Mouse (Mus musculus) ES-E14 (cell line): ENCODE measurements around the gene Cd86. TPM values are rescaled to one million over a fixed set of nuclear protein-coding genes. Genes with fewer than 3 reads are reported as not detected.
A peak's percentile ranks its signal among the peaks of the same experiment; 100 is the strongest.

Source experiments
- DNase-seq: peaks from one replicate; pipeline ENCODE4 v3.0.0-alpha.2; 2013; ENCODE audit warnings: low read depth, low spot score
- H3K27ac ChIP-seq: 2 replicates; pipeline ENCODE4 v1.5.1; 2012; ENCODE audit warnings: low read depth, mild to moderate bottlenecking, low read length, moderate library complexity, mixed read lengths; ENCODE audit not compliant: poor library complexity, insufficient read depth, severe bottlenecking
- H3K36me3 ChIP-seq: 2 replicates; pipeline ENCODE4 v1.6.1; 2012; ENCODE audit warnings: mild to moderate bottlenecking, low read length, moderate library complexity, mixed read lengths; ENCODE audit not compliant: control insufficient read depth, poor library complexity, insufficient read depth, severe bottlenecking
- H3K4me1 ChIP-seq, 2 experiments: fragments of 150-350 bp in 1 of 2; sonication (generic) in 1 of 2; 2 replicates each; pipeline ENCODE4 v1.6.1; 2012; ENCODE audit warnings: low read length in 2 of 2, mild to moderate bottlenecking in 1 of 2, mixed read lengths in 1 of 2; ENCODE audit not compliant: control insufficient read depth in 2 of 2, insufficient read depth in 2 of 2, poor library complexity in 1 of 2
- H3K4me3 ChIP-seq, 2 experiments: fragments of 150-350 bp in 1 of 2; sonication (generic) in 1 of 2; 2 replicates each; pipeline ENCODE4 v1.5.1; 2012; ENCODE audit warnings: low read length in 2 of 2, low read depth in 1 of 2, mild to moderate bottlenecking in 1 of 2, mixed read lengths in 1 of 2; ENCODE audit not compliant: insufficient read depth in 1 of 2, poor library complexity in 1 of 2, severe bottlenecking in 1 of 2
- H3K9ac ChIP-seq: 2 replicates; pipeline ENCODE4 v1.6.1; 2012; ENCODE audit warnings: low read depth, mild to moderate bottlenecking, low read length, mixed read lengths; ENCODE audit not compliant: poor library complexity, insufficient read depth, severe bottlenecking
- H3K9me3 ChIP-seq: fragments of 150-350 bp; sonication (generic); 2 replicates; pipeline ENCODE4 v1.6.1; 2012; ENCODE audit warnings: low read depth, mild to moderate bottlenecking, low read length; ENCODE audit not compliant: control insufficient read depth, insufficient read depth
- CHD2 ChIP-seq: IDR thresholded peaks from 2 replicates; pipeline ENCODE4 v1.6.1; 2014; ENCODE audit warnings: mild to moderate bottlenecking, low read depth, low read length, inconsistent platforms
- HCFC1 ChIP-seq: IDR thresholded peaks from 2 replicates; pipeline ENCODE4 v1.6.1; 2012; ENCODE audit warnings: low read length, inconsistent platforms, borderline replicate concordance; ENCODE audit not compliant: insufficient read depth
- MAFK ChIP-seq: IDR thresholded peaks from 2 replicates; pipeline ENCODE4 v1.6.1; 2014; ENCODE audit warnings: mild to moderate bottlenecking, low read depth, low read length, inconsistent platforms; ENCODE audit not compliant: insufficient read depth
- ZC3H11A ChIP-seq: IDR thresholded peaks from 2 replicates; pipeline ENCODE4 v1.6.1; 2012; ENCODE audit warnings: low read depth, mild to moderate bottlenecking, inconsistent platforms, low read length, borderline replicate concordance
- ZNF384 ChIP-seq: IDR thresholded peaks from 2 replicates; pipeline ENCODE4 v1.6.1; 2012; ENCODE audit warnings: low read depth, low read length, inconsistent platforms
- in situ Hi-C, 2 experiments: fragments of 600-800 bp; cut with MboI; formaldehyde crosslinking; loops; one replicate each; pipeline ENCODE4 v1.15.1; 2025; ENCODE audit warnings: low sequenced_read_pairs in 2 of 2, inconsistent platforms in 1 of 2; ENCODE audit not compliant: unreplicated experiment in 2 of 2
- total RNA-seq: library from RNA; depleted of rRNA; stranded (reverse); fragments of 300-350 nt; gene quantifications from 2 replicates; pipeline ENCODE4 v1.2.3, GENCODE M21; 2012

Gene Cd86
- total RNA-seq, 1 experiment = 0.62 TPM

GRCm38 (mm10) chr16:36694798-36695290, 29.0 kb upstream of the Cd86 start:
- in situ Hi-C loops = no loop called here
- DNase-seq = no peak
- no peaks in the 10 kb centered on the region for H3K9me3 ChIP-seq

GRCm38 (mm10) chr16:36693818-36694413, 28.0 kb upstream of the Cd86 start, which contains the start of gene Ildr1:
Ildr1 (plus strand) TSS chr16:36693978.
- no peaks in the 10 kb centered on the region for H3K9me3 ChIP-seq
- peak within 1 kb of the TSS; percentile 39 for H3K9ac ChIP-seq
- no peak within 1 kb of the TSS for H3K27ac ChIP-seq
- H3K36me3 ChIP-seq = no peaks in the 10 kb centered on the region
- DNase-seq = no peak
- in situ Hi-C loops = no loop called here
- no peak for TF ChIP-seq ZC3H11A
- TF ChIP-seq CHD2 = no peak
- TF ChIP-seq ZNF384 = no peak
- no peak for TF ChIP-seq MAFK
- peak within 1 kb of the TSS; percentile 57 to 71 for H3K4me3 ChIP-seq
- H3K4me1 ChIP-seq = 0 out of 4 replicates have a peak, but pooled peaks cover 0 to 3% of the 10 kb centered on the region in 2 experiments

More at GRCm38 (mm10) chr16:36694798-36695290, 29.0 kb upstream of the Cd86 start:
- TF ChIP-seq CHD2 = no peak
- TF ChIP-seq MAFK = no peak
- TF ChIP-seq HCFC1 = no peak
- no peak for TF ChIP-seq ZC3H11A
- no peak for TF ChIP-seq ZNF384
- Histone ChIP-seq H3K27ac (no peak overlapping the region), H3K9ac (0 out of 2 replicates have a peak overlapping the region, but pooled peaks have one; percentile 7), H3K36me3 (no peaks in the 10 kb centered on the region; the same call in 1 of the 2 replicates), H3K4me3 (peak overlapping the region; percentile 57 to 71; a peak in 2 of 4 replicates), H3K4me1 (0 out of 4 replicates have a peak, but pooled peaks cover 0 to 3% of the 10 kb centered on the region in 2 experiments)

GRCm38 (mm10) chr16:36691484-36691883, 25.6 kb upstream of the Cd86 start:
- Histone ChIP-seq H3K4me3 (no peak overlapping the region), H3K27ac (no peak overlapping the region), H3K9me3 (no peaks in the 10 kb centered on the region), H3K36me3 (no peaks in the 10 kb centered on the region), H3K4me1 (0 out of 4 replicates have a peak, but pooled peaks cover 0 to 3% of the 10 kb centered on the region in 2 experiments), H3K9ac (no peak overlapping the region)
- no peak for DNase-seq
- in situ Hi-C loops = no loop called here
- TF ChIP-seq ZC3H11A (no peak), MAFK (no peak), CHD2 (no peak), HCFC1 (no peak), ZNF384 (no peak)

- no peak for TF ChIP-seq ZC3H11A
- no peak for TF ChIP-seq ZNF384
- TF ChIP-seq MAFK = no peak
- TF ChIP-seq CHD2 = no peak
- TF ChIP-seq HCFC1 = no peak
- Histone ChIP-seq H3K27ac (no peak overlapping the region), H3K9me3 (no peaks in the 10 kb centered on the region), H3K9ac (no peak overlapping the region), H3K36me3 (no peaks in the 10 kb centered on the region), H3K4me1 (no peaks in the 10 kb centered on the region), H3K4me3 (no peak overlapping the region)
- DNase-seq = no peak
- in situ Hi-C loops = no loop called here
Observed at GRCm38 (mm10) chr16:36688076-36688475, 22.2 kb upstream of the Cd86 start.
